Mouse (Mus musculus) thymus, adult 2 months (tissue): ENCODE data around the gene Rasip1.

ENCODE experiments used
- CTCF ChIP-seq: fragments of 200-500 bp; IDR thresholded peaks from 2 replicates; pipeline ENCODE4 v1.5.1; 2012; ENCODE audit warnings: mild to moderate bottlenecking, control low read depth, low read length, moderate library complexity, borderline replicate concordance; ENCODE audit not compliant: control insufficient read depth, poor library complexity, insufficient read depth; ENCODE audit errors: extremely low read depth
- POLR2A ChIP-seq: fragments of 200-500 bp; IDR thresholded peaks from 2 replicates; pipeline ENCODE4 v1.6.1; 2012; ENCODE audit warnings: mild to moderate bottlenecking, low read length, control low read depth, moderate library complexity; ENCODE audit not compliant: control insufficient read depth, poor library complexity, insufficient read depth; ENCODE audit errors: extremely low read depth

- TF ChIP-seq CTCF (no peak), POLR2A (no peak)
These were observed 664 bp upstream of the Rasip1 start for GRCm38 (mm10) chr7:45626571-45627076.
